Mouse (Mus musculus): Measurements from ENCODE around the gene Olfr651. TPM values are rescaled to one million over a fixed set of nuclear protein-coding genes. Genes with fewer than 3 reads are reported as not detected.
"Not testable (repeated sequence)": the region's sequence is repeated elsewhere in the genome, so short reads cannot be mapped to it uniquely, and the experiment has no call there.

Gene Olfr651
- not detected in 2 replicates for polyA plus RNA-seq (2014; fragmentation: Nextera tagmentation; extraction: Ambion mirVana)

- Histone ChIP-seq H3K4me3 (ENCODE audit: low read depth, low read length) (no peak within 1 kb of the TSS), H3K9ac (ENCODE audit: low read length) (no peak within 1 kb of the TSS), H3K4me2 (ENCODE audit: low read depth) (no peak within 1 kb of the TSS), H3K36me3 (ENCODE audit: control insufficient read depth, insufficient read depth, low read length) (no peaks in the 10 kb centered on the region), H3K27me3 (ENCODE audit: control insufficient read depth, insufficient read depth, low read length) (no peaks in the 10 kb centered on the region), H3K9me3 (ENCODE audit: control insufficient read depth, low read length) (no peaks in the 10 kb centered on the region), H3K4me1 (ENCODE audit: control insufficient read depth, insufficient read depth, low read length) (no peaks in the 10 kb centered on the region), H3K27ac (ENCODE audit: low read depth, low read length) (no peak within 1 kb of the TSS)
- ATAC-seq (ENCODE audit: insufficient read depth, low FRiP score, low TSS enrichment): no peak
- 85% methylated on average over 5 of the region's 5 CpGs for whole genome bisulfite sequencing
- no peak for DNase-seq (ENCODE audit: low spot score)
These were observed at the start of gene Olfr651 for GRCm38 (mm10) chr7:104549833-104550232. Gene Olfr651 (plus strand): TSS chr7:104550133.

GRCm38 (mm10) chr7:104501186-104501585 is 48.7 kb upstream of the Olfr651 start:
- not testable (repeated sequence) for H3K27ac ChIP-seq (ENCODE audit: low read depth, low read length); H3K4me2 ChIP-seq (ENCODE audit: low read depth); H3K27me3 ChIP-seq (ENCODE audit: control insufficient read depth, insufficient read depth, low read length); H3K9ac ChIP-seq (ENCODE audit: low read length); H3K36me3 ChIP-seq (ENCODE audit: control insufficient read depth, insufficient read depth, low read length); ATAC-seq (ENCODE audit: insufficient read depth, low FRiP score, low TSS enrichment); H3K4me3 ChIP-seq (ENCODE audit: low read depth, low read length); H3K9me3 ChIP-seq (ENCODE audit: control insufficient read depth, low read length); DNase-seq (ENCODE audit: low spot score); H3K4me1 ChIP-seq (ENCODE audit: control insufficient read depth, insufficient read depth, low read length)
- WGBS: 69% methylated on average over 6 of the region's 6 CpGs

- Histone ChIP-seq H3K9me3 (ENCODE audit: control insufficient read depth, low read length) (no peaks in the 10 kb centered on the region), H3K27me3 (ENCODE audit: control insufficient read depth, insufficient read depth, low read length) (no peaks in the 10 kb centered on the region), H3K4me2 (ENCODE audit: low read depth) (peak overlapping the region; percentile 58), H3K4me1 (ENCODE audit: control insufficient read depth, insufficient read depth, low read length) (no peaks in the 10 kb centered on the region), H3K27ac (ENCODE audit: low read depth, low read length) (no peak overlapping the region), H3K4me3 (ENCODE audit: low read depth, low read length) (peak overlapping the region; percentile 47), H3K36me3 (ENCODE audit: control insufficient read depth, insufficient read depth, low read length) (no peaks in the 10 kb centered on the region), H3K9ac (ENCODE audit: low read length) (peak overlapping the region; percentile 67)
- WGBS: 3% methylated on average over 51 of the region's 59 CpGs
- DNase-seq (ENCODE audit: low spot score) (peak; percentile 58), ATAC-seq (ENCODE audit: insufficient read depth, low FRiP score, low TSS enrichment) (peak; percentile 98)
These were observed 48.2 kb upstream of the Olfr651 start for GRCm38 (mm10) chr7:104501589-104502371.

GRCm38 (mm10) chr7:104507421-104508065 is 42.4 kb upstream of the Olfr651 start, which contains the start of gene Trim30d:
Gene Trim30d (minus strand): TSS chr7:104507849.
- H3K27ac ChIP-seq (ENCODE audit: low read depth, low read length); H3K9me3 ChIP-seq (ENCODE audit: control insufficient read depth, low read length); H3K4me3 ChIP-seq (ENCODE audit: low read depth, low read length); H3K36me3 ChIP-seq (ENCODE audit: control insufficient read depth, insufficient read depth, low read length); H3K27me3 ChIP-seq (ENCODE audit: control insufficient read depth, insufficient read depth, low read length); ATAC-seq (ENCODE audit: insufficient read depth, low FRiP score, low TSS enrichment); H3K4me1 ChIP-seq (ENCODE audit: control insufficient read depth, insufficient read depth, low read length); DNase-seq (ENCODE audit: low spot score); H3K4me2 ChIP-seq (ENCODE audit: low read depth); H3K9ac ChIP-seq (ENCODE audit: low read length): not testable (repeated sequence)

GRCm38 (mm10) chr7:104552700-104553099 is 2.8 kb downstream of the Olfr651 start:
- no peak for ATAC-seq (ENCODE audit: insufficient read depth, low FRiP score, low TSS enrichment)
- H3K36me3 ChIP-seq (ENCODE audit: control insufficient read depth, insufficient read depth, low read length): no peaks in the 10 kb centered on the region
- DNase-seq (ENCODE audit: low spot score): no peak
- no peak overlapping the region for H3K4me2 ChIP-seq (ENCODE audit: low read depth)
- H3K4me3 ChIP-seq (ENCODE audit: low read depth, low read length): no peak overlapping the region
- no peak overlapping the region for H3K9ac ChIP-seq (ENCODE audit: low read length)
- H3K4me1 ChIP-seq (ENCODE audit: control insufficient read depth, insufficient read depth, low read length): no peaks in the 10 kb centered on the region
- no peaks in the 10 kb centered on the region for H3K27me3 ChIP-seq (ENCODE audit: control insufficient read depth, insufficient read depth, low read length)
- WGBS: 74% methylated on average over 1 of the region's 1 CpGs
- no peak overlapping the region for H3K27ac ChIP-seq (ENCODE audit: low read depth, low read length)
- no peaks in the 10 kb centered on the region for H3K9me3 ChIP-seq (ENCODE audit: control insufficient read depth, low read length)

GRCm38 (mm10) chr7:104560601-104561000 is 10.7 kb downstream of the Olfr651 start, which contains the start of gene Olfr652:
Gene Olfr652 (plus strand): TSS chr7:104560901.
- Histone ChIP-seq H3K9ac (ENCODE audit: low read length) (no peak within 1 kb of the TSS), H3K4me2 (ENCODE audit: low read depth) (no peak within 1 kb of the TSS), H3K27me3 (ENCODE audit: control insufficient read depth, insufficient read depth, low read length) (no peaks in the 10 kb centered on the region), H3K4me3 (ENCODE audit: low read depth, low read length) (no peak within 1 kb of the TSS), H3K36me3 (ENCODE audit: control insufficient read depth, insufficient read depth, low read length) (no peaks in the 10 kb centered on the region), H3K27ac (ENCODE audit: low read depth, low read length) (no peak within 1 kb of the TSS), H3K9me3 (ENCODE audit: control insufficient read depth, low read length) (no peaks in the 10 kb centered on the region), H3K4me1 (ENCODE audit: control insufficient read depth, insufficient read depth, low read length) (no peaks in the 10 kb centered on the region)
- DNase-seq (ENCODE audit: low spot score): no peak
- no peak for ATAC-seq (ENCODE audit: insufficient read depth, low FRiP score, low TSS enrichment)

- ATAC-seq (ENCODE audit: insufficient read depth, low FRiP score, low TSS enrichment): no peak
- H3K4me1 ChIP-seq (ENCODE audit: control insufficient read depth, insufficient read depth, low read length): no peaks in the 10 kb centered on the region
- H3K9ac ChIP-seq (ENCODE audit: low read length): no peak within 1 kb of the TSS
- H3K36me3 ChIP-seq (ENCODE audit: control insufficient read depth, insufficient read depth, low read length): no peaks in the 10 kb centered on the region
- H3K27ac ChIP-seq (ENCODE audit: low read depth, low read length): no peak within 1 kb of the TSS
- H3K9me3 ChIP-seq (ENCODE audit: control insufficient read depth, low read length): no peaks in the 10 kb centered on the region
- no peak for DNase-seq (ENCODE audit: low spot score)
- H3K4me3 ChIP-seq (ENCODE audit: low read depth, low read length): no peak within 1 kb of the TSS
- H3K27me3 ChIP-seq (ENCODE audit: control insufficient read depth, insufficient read depth, low read length): no peaks in the 10 kb centered on the region
- H3K4me2 ChIP-seq (ENCODE audit: low read depth): no peak within 1 kb of the TSS
- 83% methylated on average over 2 of the region's 2 CpGs for WGBS
These were observed 27.1 kb downstream of the Olfr651 start, which contains the start of gene Olfr653 for GRCm38 (mm10) chr7:104577014-104577413. Gene Olfr653 (plus strand): TSS chr7:104577314.

- no peaks in the 10 kb centered on the region for H3K4me1 ChIP-seq (ENCODE audit: control insufficient read depth, insufficient read depth, low read length)
- 87% methylated on average over 4 of the region's 4 CpGs for WGBS
- H3K36me3 ChIP-seq (ENCODE audit: control insufficient read depth, insufficient read depth, low read length): no peaks in the 10 kb centered on the region
- DNase-seq (ENCODE audit: low spot score): no peak
- no peak overlapping the region for H3K27ac ChIP-seq (ENCODE audit: low read depth, low read length)
- no peak overlapping the region for H3K9ac ChIP-seq (ENCODE audit: low read length)
- ATAC-seq (ENCODE audit: insufficient read depth, low FRiP score, low TSS enrichment): no peak
- H3K4me2 ChIP-seq (ENCODE audit: low read depth): no peak overlapping the region
- H3K27me3 ChIP-seq (ENCODE audit: control insufficient read depth, insufficient read depth, low read length): no peaks in the 10 kb centered on the region
- no peak overlapping the region for H3K4me3 ChIP-seq (ENCODE audit: low read depth, low read length)
- H3K9me3 ChIP-seq (ENCODE audit: control insufficient read depth, low read length): no peaks in the 10 kb centered on the region
These were observed 30.9 kb downstream of the Olfr651 start for GRCm38 (mm10) chr7:104580846-104581245.

- 92% methylated on average over 4 of the region's 4 CpGs for WGBS
- H3K36me3 ChIP-seq (ENCODE audit: control insufficient read depth, insufficient read depth, low read length): no peaks in the 10 kb centered on the region
These were observed 31.5 kb downstream of the Olfr651 start for GRCm38 (mm10) chr7:104581429-104581828.

More at GRCm38 (mm10) chr7:104581429-104581828, 31.5 kb downstream of the Olfr651 start:
- H3K27me3 ChIP-seq (ENCODE audit: control insufficient read depth, insufficient read depth, low read length): no peaks in the 10 kb centered on the region
- H3K4me1 ChIP-seq (ENCODE audit: control insufficient read depth, insufficient read depth, low read length): no peaks in the 10 kb centered on the region
- no peak overlapping the region for H3K4me2 ChIP-seq (ENCODE audit: low read depth)
- ATAC-seq (ENCODE audit: insufficient read depth, low FRiP score, low TSS enrichment): no peak
- no peak overlapping the region for H3K9ac ChIP-seq (ENCODE audit: low read length)
- H3K9me3 ChIP-seq (ENCODE audit: control insufficient read depth, low read length): no peaks in the 10 kb centered on the region
- H3K4me3 ChIP-seq (ENCODE audit: low read depth, low read length): no peak overlapping the region
- H3K27ac ChIP-seq (ENCODE audit: low read depth, low read length): no peak overlapping the region
- no peak for DNase-seq (ENCODE audit: low spot score)

Data from neural tube, embryonic 11.5 days (tissue).